7 mouse cellular contexts compared by ENCODE assay signal in the genomic region with DNA sequence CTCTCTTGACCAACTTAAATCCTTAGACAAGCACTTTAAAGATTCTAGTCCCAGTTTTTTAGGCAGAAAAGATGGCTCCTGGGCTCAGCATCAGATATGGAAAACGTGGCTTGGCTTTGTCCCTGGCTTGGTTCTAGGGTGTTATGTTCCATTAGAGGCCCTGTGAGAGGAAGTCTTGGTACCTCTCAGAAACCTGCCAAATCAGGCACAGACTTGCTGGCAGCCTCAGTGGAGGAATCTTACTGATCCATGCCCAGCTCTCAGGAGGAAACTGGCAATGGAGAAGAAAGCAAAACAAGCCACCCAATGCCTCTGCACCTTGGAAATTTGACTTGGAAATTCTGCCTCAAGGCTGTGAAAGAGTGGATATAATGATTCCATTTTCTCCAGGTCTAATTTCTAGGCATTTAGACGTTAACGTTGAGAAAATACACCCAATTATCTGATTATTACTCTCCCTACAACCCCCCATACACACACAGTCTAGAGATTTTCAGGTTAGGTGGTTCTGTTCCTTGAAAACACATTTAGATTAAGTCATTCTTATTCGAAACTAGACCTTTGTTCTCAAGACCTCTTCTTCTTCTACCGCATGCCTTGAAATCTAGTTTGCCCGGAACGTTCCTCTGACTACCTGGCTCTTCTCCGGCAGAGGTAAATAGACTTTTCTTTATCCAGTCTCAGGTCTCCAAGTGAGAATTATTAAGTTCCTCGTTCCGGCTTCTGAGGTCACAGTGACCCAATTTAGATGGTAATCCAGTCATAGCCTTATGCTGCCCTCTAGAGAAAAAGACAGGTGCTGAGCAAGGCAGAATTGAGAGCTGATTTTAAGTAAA. TPM values are rescaled to one million over a fixed set of nuclear protein-coding genes. Genes with fewer than 3 reads are reported as not detected.
A peak's percentile ranks its signal among the peaks of the same experiment; 100 is the strongest.
DNase-seq lines count a peak whose midpoint lies in the region; ATAC-seq lines count a peak whose summit lies in the region.

No protein-coding gene starts in this region.

- 0 out of 2 replicates have a peak overlapping the region, but pooled peaks have one; percentile 12 for H3K4me2 ChIP-seq in midbrain, embryonic 12.5 days (replicated peaks)

- H3K9ac ChIP-seq in midbrain, embryonic 12.5 days (replicated peaks), result no peak overlapping the region

- ATAC-seq in midbrain, embryonic 12.5 days (ENCODE audit: low FRiP score, low read depth), result peak; percentile 80; the same call in 1 of the 2 replicates
- ATAC-seq in monocyte, adult 5-6 weeks (replicated peaks; ENCODE audit: insufficient number of reproducible peaks, low FRiP score, low TSS enrichment, poor library complexity, severe bottlenecking), result no peak

- H3K36me3 ChIP-seq in midbrain, embryonic 12.5 days, result peaks cover 13% of the 10 kb centered on the region; the same call in 1 of the 2 replicates

- H3K9me3 ChIP-seq in midbrain, embryonic 12.5 days, result no peaks in the 10 kb centered on the region

- 34% methylated on average over 10 of the region's 10 CpGs for WGBS in midbrain, embryonic 12.5 days

- peaks cover 13% of the 10 kb centered on the region; the same call in 1 of the 2 replicates for H3K4me1 ChIP-seq in midbrain, embryonic 12.5 days

- DNase-seq in urinary bladder, postnatal 14 days (ENCODE audit: low spot score), result peak; percentile 36
- DNase-seq in urinary bladder, adult 2 months (ENCODE audit: low spot score), result no peak
- peak; percentile 77 to 82 for DNase-seq in cerebellum, postnatal 10 days
- DNase-seq in heart, adult 9 months (ENCODE audit: low spot score in 2 of 2), result peak; percentile 13 to 32
- DNase-seq in kidney, adult 9 months, result peak; percentile 69

- H3K27ac ChIP-seq in midbrain, embryonic 12.5 days (replicated peaks), result peak overlapping the region; percentile 52

- H3K4me3 ChIP-seq in midbrain, embryonic 12.5 days, result no peak overlapping the region

- no peaks in the 10 kb centered on the region for H3K27me3 ChIP-seq in midbrain, embryonic 12.5 days

RNA-seq across cellular contexts. Expression of a gene that starts 7.6 kb away (rescaled TPM):
- polyA plus RNA-seq in urinary bladder, adult 2 months (2012; rRNA removed), result 8.8 and 9.5 TPM in 2 replicates
- 9.5 and 9.9 TPM in 2 replicates for polyA plus RNA-seq in midbrain, embryonic 12.5 days (2016; fragmentation: Nextera tagmentation; extraction: Ambion mirVana)
- 7.9 to 14.6 TPM (median 11.3 TPM) in 3 replicates for total RNA-seq in monocyte, adult 5-6 weeks (2017)

RNA-seq across cellular contexts. Expression of a gene that starts 29.6 kb away (rescaled TPM):
- 10.0 and 10.3 TPM in 2 replicates for polyA plus RNA-seq in urinary bladder, adult 2 months (2012; rRNA removed)
- 37.9 and 40.1 TPM in 2 replicates for polyA plus RNA-seq in midbrain, embryonic 12.5 days (2016; fragmentation: Nextera tagmentation; extraction: Ambion mirVana)
- 4.6 to 10.2 TPM (median 8.2 TPM) in 3 replicates for total RNA-seq in monocyte, adult 5-6 weeks (2017)

RNA-seq across cellular contexts. Expression of a gene that starts 49.0 kb away (rescaled TPM):
- polyA plus RNA-seq in urinary bladder, adult 2 months (2012; rRNA removed), result 2.2 and 2.8 TPM in 2 replicates
- 0.64 and 0.79 TPM in 2 replicates for polyA plus RNA-seq in midbrain, embryonic 12.5 days (2016; fragmentation: Nextera tagmentation; extraction: Ambion mirVana)
- 2.0 to 11.8 TPM (median 6.8 TPM) in 3 replicates for total RNA-seq in monocyte, adult 5-6 weeks (2017)
